Mouse (Mus musculus): ENCODE measurements around the gene Hist4h4. TPM values are rescaled to one million over a fixed set of nuclear protein-coding genes. Genes with fewer than 3 reads are reported as not detected.

Hist4h4 gene
- 7.2 and 8.0 TPM in 2 replicates for polyA plus RNA-seq (2011; ENCODE audit: insufficient read depth, insufficient read length, low replicate concordance, missing spikeins)

DNA sequence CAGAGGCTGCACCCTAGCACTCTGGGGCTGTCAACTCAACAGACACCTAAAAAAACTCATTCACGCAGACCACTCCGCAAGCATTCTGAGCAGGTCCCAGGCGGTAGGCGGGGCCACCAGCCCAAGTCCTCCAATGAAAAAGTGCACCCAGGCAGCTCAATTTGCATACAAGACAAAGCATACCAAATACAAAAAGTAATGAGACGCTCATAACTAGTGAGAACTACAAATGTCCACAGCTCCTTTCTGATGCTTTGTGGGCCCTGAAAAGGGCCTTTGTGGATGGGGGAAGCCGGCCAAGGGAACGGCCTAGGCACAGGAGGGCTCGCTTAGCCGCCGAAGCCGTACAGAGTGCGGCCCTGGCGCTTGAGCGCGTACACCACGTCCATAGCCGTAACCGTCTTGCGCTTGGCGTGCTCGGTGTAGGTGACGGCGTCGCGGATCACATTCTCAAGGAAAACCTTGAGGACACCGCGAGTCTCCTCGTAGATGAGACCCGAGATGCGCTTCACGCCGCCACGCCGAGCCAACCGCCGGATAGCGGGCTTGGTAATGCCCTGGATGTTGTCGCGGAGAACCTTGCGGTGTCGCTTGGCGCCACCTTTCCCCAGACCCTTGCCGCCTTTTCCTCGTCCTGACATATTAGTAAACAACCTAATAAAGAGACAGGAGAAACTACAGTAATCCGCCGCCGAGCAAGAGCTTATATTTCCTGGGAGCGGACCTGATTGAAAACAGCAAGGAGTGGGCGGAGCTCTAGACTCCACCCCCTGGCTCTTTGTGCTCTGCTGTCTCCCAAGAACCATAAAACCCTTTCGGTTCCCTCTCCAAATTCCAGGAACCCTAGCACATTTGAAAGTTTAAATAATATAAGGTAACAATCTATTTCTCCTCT lies at the start of gene Hist4h4:
Gene Hist4h4, minus strand, starts transcription at position 677 of the 895 bp plus-strand sequence.
- WGBS, result under 1% methylated on average over 50 of the region's 50 CpGs
- TF ChIP-seq CTCF (IDR thresholded peaks at IDR 0.05; ENCODE audit: control insufficient read depth, insufficient read depth, low read length), result no peak
- TF ChIP-seq POLR2A (IDR thresholded peaks at IDR 0.05; ENCODE audit: borderline replicate concordance, control insufficient read depth, low read depth, low read length), result peak; percentile 100
- H3K4me3 ChIP-seq (replicated peaks; ENCODE audit: control insufficient read depth, low read depth, low read length), result peak within 1 kb of the TSS; percentile 77
- H3K4me1 ChIP-seq (ENCODE audit: control insufficient read depth, insufficient read depth, low read length), result no peaks in the 10 kb centered on the region
- H3K27ac ChIP-seq (ENCODE audit: control insufficient read depth, insufficient read depth, low read depth, low read length, poor library complexity), result peak within 1 kb of the TSS; percentile 99

DNA sequence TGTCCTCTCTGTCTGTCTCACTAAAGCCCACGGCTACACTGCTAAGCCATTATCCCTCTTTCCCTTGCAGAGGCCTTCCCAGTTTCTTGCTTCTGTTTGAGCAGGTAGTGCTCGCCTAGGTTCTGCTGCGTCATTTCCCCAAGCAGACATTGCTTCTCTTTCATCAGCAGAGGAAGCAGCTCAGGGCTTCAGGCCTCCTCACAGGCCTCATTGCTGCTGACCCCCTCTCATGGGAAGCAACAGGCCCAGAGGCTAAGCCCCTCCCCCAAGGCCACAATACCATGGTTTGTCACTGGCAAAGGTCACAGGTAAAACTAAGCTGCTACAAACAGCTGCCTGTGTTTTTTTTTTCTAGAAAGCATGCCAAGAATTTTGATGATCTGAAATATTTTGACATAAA lies 48.5 kb upstream of the Hist4h4 start:
- no peak for TF ChIP-seq POLR2A (IDR thresholded peaks at IDR 0.05; ENCODE audit: borderline replicate concordance, control insufficient read depth, low read depth, low read length)
- no peak for TF ChIP-seq CTCF (IDR thresholded peaks at IDR 0.05; ENCODE audit: control insufficient read depth, insufficient read depth, low read length)
- H3K4me1 ChIP-seq (ENCODE audit: control insufficient read depth, insufficient read depth, low read length), result peaks cover 7% of the 10 kb centered on the region
- H3K27ac ChIP-seq (ENCODE audit: control insufficient read depth, insufficient read depth, low read depth, low read length, poor library complexity), result peak overlapping the region; percentile 13; the same call in 1 of the 2 replicates
- no peak overlapping the region for H3K4me3 ChIP-seq (replicated peaks; ENCODE audit: control insufficient read depth, low read depth, low read length)
- WGBS, result 34% methylated on average over 3 of the region's 3 CpGs

DNA sequence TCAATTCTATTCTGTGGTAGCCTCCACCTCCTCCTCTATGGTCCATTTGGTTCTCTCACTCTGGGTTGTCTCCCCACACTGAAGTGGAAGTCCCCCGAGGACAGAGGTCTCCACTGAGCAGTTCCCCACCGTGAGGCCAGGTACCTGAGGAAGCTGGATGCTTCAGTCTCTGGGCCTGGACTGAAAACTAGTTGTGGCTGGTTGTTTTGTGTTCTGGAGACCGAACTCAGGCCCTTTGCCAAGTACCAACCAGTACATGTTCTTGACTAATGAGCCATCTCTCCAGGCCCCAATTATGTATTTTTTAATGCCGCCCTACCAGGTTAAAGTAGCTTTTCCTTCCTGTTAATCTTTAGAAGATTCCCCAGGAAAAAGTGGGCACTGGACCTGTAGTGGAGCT lies 48.1 kb upstream of the Hist4h4 start:
- TF ChIP-seq CTCF (IDR thresholded peaks at IDR 0.05; ENCODE audit: control insufficient read depth, insufficient read depth, low read length), result no peak
- TF ChIP-seq POLR2A (IDR thresholded peaks at IDR 0.05; ENCODE audit: borderline replicate concordance, control insufficient read depth, low read depth, low read length), result no peak
- 59% methylated on average over 4 of the region's 4 CpGs for WGBS
- Histone ChIP-seq H3K4me3 (replicated peaks; ENCODE audit: control insufficient read depth, low read depth, low read length) (no peak overlapping the region), H3K27ac (ENCODE audit: control insufficient read depth, insufficient read depth, low read depth, low read length, poor library complexity) (peak overlapping the region; percentile 13; the same call in 1 of the 2 replicates), H3K4me1 (ENCODE audit: control insufficient read depth, insufficient read depth, low read length) (peaks cover 7% of the 10 kb centered on the region)

DNA sequence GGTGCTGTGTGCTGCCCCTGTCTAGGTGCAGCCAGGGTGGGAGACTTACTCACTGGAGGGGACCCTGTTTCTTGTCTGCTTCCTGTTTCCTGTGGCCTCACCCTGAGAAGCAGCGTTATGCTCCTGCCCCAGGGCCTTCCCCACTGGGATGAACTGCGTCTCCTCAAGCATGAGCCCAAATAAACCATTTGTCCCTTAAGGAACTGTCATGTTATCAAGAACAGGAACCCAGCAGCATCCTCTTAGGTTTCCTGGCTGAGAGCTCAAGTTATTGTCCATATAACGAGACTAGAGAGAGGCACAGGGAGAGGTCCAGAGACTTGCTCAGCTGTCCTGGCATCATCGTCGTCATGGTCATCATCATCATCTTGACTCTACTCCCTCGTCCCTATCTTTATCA lies 46.1 kb upstream of the Hist4h4 start:
- H3K4me3 ChIP-seq (replicated peaks; ENCODE audit: control insufficient read depth, low read depth, low read length), result no peak overlapping the region
- H3K27ac ChIP-seq (ENCODE audit: control insufficient read depth, insufficient read depth, low read depth, low read length, poor library complexity), result no peak overlapping the region
- H3K4me1 ChIP-seq (ENCODE audit: control insufficient read depth, insufficient read depth, low read length), result peaks cover 7% of the 10 kb centered on the region
- WGBS, result 56% methylated on average over 6 of the region's 6 CpGs
- no peak for TF ChIP-seq POLR2A (IDR thresholded peaks at IDR 0.05; ENCODE audit: borderline replicate concordance, control insufficient read depth, low read depth, low read length)
- TF ChIP-seq CTCF (IDR thresholded peaks at IDR 0.05; ENCODE audit: control insufficient read depth, insufficient read depth, low read length), result no peak

DNA sequence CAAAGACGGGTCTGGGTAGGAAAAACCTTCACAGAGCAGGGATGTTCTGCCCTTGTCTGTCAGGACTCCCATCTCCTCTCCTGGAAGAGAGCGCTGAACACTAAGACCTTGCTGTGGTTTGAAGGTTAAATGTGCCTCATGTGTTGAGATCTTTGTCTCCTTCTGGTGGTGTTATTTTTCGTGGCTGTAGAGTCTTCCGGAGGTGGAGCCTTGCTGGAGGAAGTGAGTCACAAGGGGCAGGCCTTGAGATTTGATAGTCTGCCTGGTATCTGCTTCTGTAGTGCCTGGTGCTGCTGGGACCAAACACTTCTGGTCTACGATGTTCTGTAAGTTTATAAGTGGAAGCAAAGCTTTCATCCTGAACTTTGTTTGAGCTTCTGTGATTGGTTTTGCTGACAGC lies 44.8 kb upstream of the Hist4h4 start:
- Histone ChIP-seq H3K27ac (ENCODE audit: control insufficient read depth, insufficient read depth, low read depth, low read length, poor library complexity) (peak overlapping the region; percentile 13; the same call in 1 of the 2 replicates), H3K4me1 (ENCODE audit: control insufficient read depth, insufficient read depth, low read length) (peaks cover 4% of the 10 kb centered on the region), H3K4me3 (replicated peaks; ENCODE audit: control insufficient read depth, low read depth, low read length) (no peak overlapping the region)
- 76% methylated on average over 5 of the region's 5 CpGs for WGBS
- no peak for TF ChIP-seq CTCF (IDR thresholded peaks at IDR 0.05; ENCODE audit: control insufficient read depth, insufficient read depth, low read length)
- no peak for TF ChIP-seq POLR2A (IDR thresholded peaks at IDR 0.05; ENCODE audit: borderline replicate concordance, control insufficient read depth, low read depth, low read length)

DNA sequence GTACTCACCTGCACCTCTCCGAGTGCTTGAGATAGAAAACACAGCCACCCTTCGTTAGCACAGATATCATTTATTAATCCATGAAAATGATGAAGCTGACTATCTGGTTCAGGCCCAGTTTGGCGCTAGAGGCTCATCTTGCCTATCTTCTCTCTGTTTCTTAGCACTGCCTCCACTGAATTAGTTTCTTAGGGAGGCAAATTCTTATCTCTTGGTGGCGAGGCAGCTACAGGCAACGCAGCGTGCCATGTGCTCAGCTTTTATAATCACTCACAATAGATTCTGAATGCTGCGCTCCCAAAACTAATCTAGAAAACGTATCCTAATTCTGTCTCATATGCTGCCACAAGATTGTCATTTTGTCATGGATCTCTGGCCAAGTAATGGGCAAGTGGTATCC lies 44.2 kb upstream of the Hist4h4 start:
- Histone ChIP-seq H3K27ac (ENCODE audit: control insufficient read depth, insufficient read depth, low read depth, low read length, poor library complexity) (no peak overlapping the region), H3K4me1 (ENCODE audit: control insufficient read depth, insufficient read depth, low read length) (peaks cover 4% of the 10 kb centered on the region), H3K4me3 (replicated peaks; ENCODE audit: control insufficient read depth, low read depth, low read length) (no peak overlapping the region)
- TF ChIP-seq CTCF (IDR thresholded peaks at IDR 0.05; ENCODE audit: control insufficient read depth, insufficient read depth, low read length) (no peak), POLR2A (IDR thresholded peaks at IDR 0.05; ENCODE audit: borderline replicate concordance, control insufficient read depth, low read depth, low read length) (no peak)
- 68% methylated on average over 8 of the region's 8 CpGs for WGBS

DNA sequence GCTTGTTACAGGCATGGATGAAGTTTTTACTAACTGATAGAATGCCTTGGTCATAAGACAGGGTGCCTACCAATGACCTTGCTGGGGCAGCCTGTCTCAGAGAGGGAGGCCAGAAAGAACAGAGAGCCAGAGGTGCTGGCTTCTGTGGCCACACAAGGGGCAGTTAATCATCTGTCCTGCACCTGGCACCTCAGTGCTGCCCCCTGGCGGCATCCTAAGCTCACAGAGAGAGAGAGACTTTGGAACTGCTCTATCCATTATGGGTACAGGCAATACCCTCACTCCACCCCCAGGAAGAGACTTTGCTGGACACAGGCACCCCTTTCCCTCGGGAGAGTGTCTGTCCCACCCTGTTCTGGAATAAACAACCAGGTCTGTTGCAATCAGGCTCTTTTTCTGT lies 43.6 kb upstream of the Hist4h4 start:
- Histone ChIP-seq H3K4me3 (replicated peaks; ENCODE audit: control insufficient read depth, low read depth, low read length) (no peak overlapping the region), H3K4me1 (ENCODE audit: control insufficient read depth, insufficient read depth, low read length) (peaks cover 4% of the 10 kb centered on the region), H3K27ac (ENCODE audit: control insufficient read depth, insufficient read depth, low read depth, low read length, poor library complexity) (no peak overlapping the region)
- TF ChIP-seq CTCF (IDR thresholded peaks at IDR 0.05; ENCODE audit: control insufficient read depth, insufficient read depth, low read length) (peak; percentile 85), POLR2A (IDR thresholded peaks at IDR 0.05; ENCODE audit: borderline replicate concordance, control insufficient read depth, low read depth, low read length) (no peak)
- WGBS, result 20% methylated on average over 2 of the region's 2 CpGs

DNA sequence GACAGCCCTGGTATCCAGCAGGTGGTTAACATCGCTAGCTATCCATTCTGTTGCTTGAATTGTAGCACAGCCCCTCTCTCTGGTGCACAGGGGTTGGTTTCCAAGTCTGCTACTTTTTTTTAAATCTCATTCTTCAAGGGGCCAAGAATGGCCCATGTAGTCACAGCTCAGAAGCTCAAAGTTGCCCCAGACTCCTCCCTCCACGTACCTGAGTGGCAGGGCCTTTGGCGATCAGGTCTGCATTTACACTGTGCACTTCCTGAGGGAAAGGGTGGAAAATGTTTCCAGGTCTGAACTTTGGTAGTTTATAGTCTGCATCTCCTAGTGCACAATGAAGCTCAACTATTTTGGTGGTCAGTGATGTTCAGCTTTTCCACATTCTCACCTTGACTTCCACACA lies 43.1 kb upstream of the Hist4h4 start:
- Histone ChIP-seq H3K4me3 (replicated peaks; ENCODE audit: control insufficient read depth, low read depth, low read length) (no peak overlapping the region), H3K27ac (ENCODE audit: control insufficient read depth, insufficient read depth, low read depth, low read length, poor library complexity) (no peak overlapping the region), H3K4me1 (ENCODE audit: control insufficient read depth, insufficient read depth, low read length) (peaks cover 4% of the 10 kb centered on the region)
- 94% methylated on average over 3 of the region's 3 CpGs for WGBS
- no peak for TF ChIP-seq POLR2A (IDR thresholded peaks at IDR 0.05; ENCODE audit: borderline replicate concordance, control insufficient read depth, low read depth, low read length)
- no peak for TF ChIP-seq CTCF (IDR thresholded peaks at IDR 0.05; ENCODE audit: control insufficient read depth, insufficient read depth, low read length)
